Mouse (Mus musculus) embryonic fibroblast, embryonic 13.5 days (primary cell): ENCODE results near the gene Fmnl2.

ENCODE experiments used
- CTCF ChIP-seq: IDR thresholded peaks from 2 replicates; pipeline ENCODE4 v1.5.1; 2011; ENCODE audit warnings: mild to moderate bottlenecking, control low read depth, low read length, moderate library complexity, borderline replicate concordance; ENCODE audit not compliant: insufficient read depth
- POLR2A ChIP-seq: IDR thresholded peaks from 2 replicates; pipeline ENCODE4 v1.6.1; 2011; ENCODE audit warnings: low read depth, mild to moderate bottlenecking, control low read depth, low read length, moderate library complexity

DNA sequence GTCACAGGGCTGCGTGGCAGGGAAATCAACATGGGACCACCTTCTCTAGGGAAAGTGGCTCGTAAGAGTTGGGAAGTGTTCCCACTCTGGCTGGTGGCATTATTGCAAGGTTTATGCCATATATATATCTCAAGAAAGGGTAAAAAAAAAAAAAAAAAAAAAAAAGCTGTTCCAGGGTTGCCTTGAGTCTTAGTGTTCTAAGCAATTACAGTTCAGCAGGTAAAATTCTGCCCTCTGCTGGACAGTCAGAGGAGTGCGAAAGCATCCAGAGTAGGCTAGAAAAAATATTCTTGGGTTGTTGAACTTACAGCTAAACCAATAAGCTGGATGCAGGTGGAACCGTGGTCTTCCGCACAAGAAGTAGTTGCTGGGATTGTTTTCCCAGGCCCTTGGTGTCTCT lies 264.1 kb downstream of the Fmnl2 start:
- TF ChIP-seq CTCF = no peak
- no peak for TF ChIP-seq POLR2A
